Mouse (Mus musculus) CH12F3 (cell line): Measurements from ENCODE around the gene St6galnac3.

Source experiments
- in situ Hi-C: fragments of 300-500 bp; cut with MboI; formaldehyde crosslinking; loops from 2 replicates; pipeline ENCODE4 v1.14.3; 2020; ENCODE audit warnings: low sequenced_read_pairs

St6galnac3 gene

DNA sequence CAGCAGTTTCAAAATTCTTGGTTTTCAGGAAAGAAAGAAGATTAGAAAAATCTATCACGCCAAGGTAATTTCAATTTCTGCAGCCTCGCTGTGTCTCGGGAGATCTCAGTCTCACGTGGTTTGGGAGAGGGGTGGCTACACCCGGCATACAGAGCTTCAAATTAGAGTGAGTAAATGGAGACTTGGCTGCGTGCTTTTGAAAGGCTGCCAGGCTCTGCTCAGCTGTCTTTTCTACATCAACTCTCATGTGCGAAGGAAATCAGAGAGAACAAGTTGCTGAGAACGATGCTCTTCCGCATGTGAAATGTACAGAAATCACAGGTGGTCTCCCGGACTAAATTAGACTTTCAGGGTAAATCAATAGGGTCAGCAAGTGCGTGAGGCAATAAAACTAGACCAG is 242.9 kb downstream of the St6galnac3 start:
- in situ Hi-C loops, result no loop called here

DNA sequence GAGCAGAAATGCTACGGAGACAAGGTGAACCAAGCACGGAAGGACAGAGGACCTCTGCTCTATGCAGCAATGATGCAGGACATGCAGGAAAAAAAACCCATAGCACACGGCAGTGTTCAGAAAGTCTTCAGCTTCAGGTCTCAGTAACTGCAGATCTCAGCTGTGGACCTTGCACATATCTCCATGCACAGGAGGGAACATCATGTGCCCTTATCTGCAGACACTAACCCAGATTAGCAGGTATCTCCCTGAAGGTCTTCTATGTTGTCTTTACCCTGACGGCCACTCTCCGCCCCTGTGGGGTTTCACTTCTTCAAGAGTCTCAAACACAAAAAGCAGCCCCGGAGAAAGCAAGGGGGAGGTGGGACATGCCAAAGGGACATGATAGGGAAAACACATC is 244.0 kb downstream of the St6galnac3 start:
- in situ Hi-C loops, result no loop called here

DNA sequence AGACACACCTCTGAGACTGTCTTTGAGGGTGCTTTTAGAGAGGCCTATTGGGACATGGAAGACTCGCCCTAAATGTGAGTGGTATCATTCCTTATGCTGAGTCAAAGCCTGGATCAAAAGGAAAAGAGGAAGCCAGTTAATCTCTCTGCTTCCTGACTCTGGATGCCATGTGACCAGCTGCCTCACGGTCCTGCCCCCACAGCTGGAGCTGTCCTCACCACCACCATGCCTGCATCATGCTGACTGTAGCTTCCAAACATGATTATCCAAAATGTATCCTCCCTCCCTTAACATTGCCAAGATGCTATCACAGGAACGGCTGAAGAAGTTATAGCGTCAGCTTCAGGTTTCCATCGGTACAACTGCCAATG is 244.4 kb downstream of the St6galnac3 start:
- in situ Hi-C loops, result no loop called here

DNA sequence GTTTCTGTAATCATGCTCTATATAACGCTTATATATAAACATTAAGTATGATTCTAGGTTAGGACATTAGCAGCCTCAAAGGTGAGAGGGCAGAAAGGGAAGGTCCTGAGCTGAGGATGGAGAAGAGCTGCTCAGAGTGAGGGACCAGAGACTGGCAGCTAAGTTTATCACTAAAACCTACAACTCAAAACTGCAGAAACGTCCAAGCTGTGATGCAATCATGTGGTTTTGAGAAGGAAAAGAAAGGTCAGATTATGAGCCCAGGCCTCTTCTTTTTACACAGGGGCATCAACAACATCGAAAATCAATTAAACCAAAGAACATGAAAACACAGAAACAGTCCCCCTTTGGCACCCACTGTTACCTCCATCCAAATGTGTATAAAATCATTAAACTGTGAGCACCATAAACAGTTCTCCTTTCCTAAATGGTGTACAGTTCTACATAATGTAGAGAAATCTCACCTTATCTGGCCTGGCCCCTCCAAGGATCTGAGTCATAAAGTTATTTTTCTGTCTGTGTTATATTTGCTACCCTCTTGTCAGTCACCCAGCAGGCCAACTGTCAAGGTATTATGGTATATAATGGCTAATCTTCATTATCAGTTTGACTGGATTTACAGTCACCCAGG is 244.9 kb downstream of the St6galnac3 start:
- in situ Hi-C loops, result no loop called here

DNA sequence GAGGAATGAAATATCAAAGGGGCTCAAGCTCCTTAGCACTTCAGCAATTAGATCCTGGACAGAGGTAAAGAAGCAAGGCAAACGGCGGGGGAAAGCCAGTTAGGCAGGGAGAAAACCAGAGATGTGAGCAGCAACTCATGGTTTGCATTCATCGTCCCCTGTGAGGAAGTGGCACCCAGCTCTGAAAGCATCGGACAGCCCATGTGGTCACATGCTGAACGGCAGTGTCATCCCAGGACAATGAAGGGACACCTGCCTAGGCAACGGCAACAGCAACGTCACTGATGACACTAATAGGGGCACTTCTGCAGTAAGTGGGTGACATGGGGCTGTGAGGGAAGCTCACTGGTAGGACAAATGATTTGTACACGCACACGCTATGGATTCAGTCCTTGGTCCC is 249.1 kb downstream of the St6galnac3 start:
- in situ Hi-C loops, result no loop called here

DNA sequence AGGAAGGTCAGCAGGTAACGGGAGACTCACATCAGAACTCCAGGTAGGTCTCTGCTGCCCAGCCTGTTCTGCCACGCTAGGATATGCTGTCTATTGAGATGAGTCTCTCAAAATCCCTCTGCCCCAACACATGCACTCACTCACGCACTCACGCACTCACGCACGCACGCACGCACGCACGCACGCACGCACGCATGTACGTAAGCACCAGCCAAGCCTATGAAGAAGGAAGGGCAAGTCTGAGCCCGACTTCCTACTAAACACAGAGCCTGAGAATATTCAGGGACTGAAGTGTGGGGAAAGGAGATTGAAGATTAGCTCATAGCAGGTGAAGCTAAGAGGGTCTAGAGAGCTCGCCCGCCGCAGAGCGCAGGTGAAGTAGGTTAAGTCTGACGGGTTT is 249.5 kb downstream of the St6galnac3 start:
- in situ Hi-C loops, result no loop called here

DNA sequence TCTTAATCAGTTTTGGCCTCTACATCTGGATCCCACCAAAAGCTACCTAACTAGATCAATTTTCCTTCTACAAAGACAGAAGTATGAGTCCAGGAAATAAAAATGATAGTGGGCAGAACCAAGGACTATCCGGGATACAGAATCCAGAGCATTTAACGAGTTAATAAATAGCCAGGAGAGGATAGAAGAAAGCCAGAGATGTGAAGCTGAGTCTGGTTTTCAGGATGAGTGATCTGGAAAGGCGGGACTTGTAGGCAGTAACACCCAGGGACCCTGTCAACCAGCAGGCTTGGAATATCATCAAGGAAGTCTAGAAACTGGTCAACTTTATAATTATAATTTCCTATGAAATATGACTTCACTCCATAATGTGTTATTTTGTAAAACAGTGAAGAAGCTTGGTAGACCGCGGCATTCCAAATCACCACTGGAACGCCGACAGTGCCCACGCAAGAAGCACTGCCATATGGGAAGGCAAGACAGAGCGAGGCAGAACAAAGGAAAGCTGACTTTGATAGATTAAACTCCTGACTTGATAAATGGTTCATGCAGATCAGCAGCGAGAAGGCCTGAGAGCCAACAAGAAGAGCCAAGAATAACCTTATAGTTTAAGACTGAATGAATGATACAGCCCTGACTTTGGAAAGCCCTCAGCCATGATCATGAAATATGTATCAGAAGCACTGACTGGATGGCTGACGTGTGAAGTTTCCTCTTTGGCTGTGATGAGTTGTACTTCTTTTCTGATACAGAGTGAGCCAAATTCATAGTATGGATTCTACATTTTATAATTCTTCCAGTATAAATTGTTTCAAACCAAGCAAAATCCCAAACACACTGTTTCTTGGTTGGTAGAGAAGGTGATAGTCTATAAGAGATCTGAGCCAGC is 252.1 kb downstream of the St6galnac3 start:
- in situ Hi-C loops, result no loop called here

DNA sequence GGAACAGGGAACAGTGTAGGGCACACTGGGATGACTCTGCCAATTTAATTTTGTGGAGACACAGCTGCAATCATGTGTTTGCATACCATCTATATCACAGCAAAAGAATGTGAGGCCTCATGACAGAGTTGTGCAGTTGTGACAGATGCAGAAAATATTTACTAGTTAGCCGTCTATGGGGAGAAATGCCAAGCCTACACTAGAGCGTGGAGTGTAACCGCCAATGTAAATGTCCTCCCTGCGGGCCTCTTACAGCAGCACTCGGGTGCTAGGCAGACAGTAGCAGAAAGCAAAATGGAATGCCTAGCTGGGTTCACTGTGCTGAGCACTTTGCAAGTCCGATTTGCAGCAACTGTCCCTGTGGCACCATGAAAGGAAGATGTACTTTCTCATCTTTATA is 261.1 kb downstream of the St6galnac3 start:
- in situ Hi-C loops, result no loop called here

DNA sequence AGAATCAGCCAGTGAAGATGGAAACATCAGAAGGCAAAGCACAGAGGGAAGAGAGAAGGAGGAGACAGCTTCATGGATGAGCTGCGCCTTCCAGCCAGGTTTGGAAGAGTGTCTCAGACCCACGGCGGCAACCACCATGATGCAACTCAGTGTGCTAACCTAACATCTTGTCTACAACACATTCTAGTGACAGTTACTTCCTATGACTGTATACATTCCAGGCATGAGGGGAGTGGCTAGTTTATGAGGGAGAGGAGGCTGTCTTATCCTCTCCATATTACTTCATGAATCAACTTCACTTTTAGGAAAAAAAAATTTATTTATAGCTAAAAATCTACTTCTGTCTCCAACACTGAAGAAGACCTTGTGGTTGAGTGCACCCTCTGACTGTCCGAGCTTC is 264.8 kb downstream of the St6galnac3 start:
- in situ Hi-C loops, result no loop called here

DNA sequence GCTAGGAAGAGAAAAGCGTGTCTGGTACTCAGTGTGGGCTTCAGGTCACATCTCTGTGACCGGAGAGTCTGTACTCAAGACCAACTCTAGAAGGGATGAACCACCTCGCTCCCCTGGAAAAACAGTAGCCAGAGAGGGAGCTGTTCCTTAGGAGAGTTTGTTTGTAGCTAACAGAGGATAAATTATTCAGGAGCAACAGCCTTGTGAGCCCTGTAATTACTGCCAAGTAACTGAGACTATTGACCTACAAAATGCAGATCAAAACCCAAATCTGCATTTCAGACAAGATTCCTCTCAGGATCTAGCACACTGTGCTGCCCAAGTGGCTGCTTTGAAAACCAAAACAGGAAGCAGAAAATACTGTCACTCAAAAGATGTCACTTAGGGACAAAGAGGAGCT is 266.4 kb downstream of the St6galnac3 start:
- in situ Hi-C loops, result no loop called here

DNA sequence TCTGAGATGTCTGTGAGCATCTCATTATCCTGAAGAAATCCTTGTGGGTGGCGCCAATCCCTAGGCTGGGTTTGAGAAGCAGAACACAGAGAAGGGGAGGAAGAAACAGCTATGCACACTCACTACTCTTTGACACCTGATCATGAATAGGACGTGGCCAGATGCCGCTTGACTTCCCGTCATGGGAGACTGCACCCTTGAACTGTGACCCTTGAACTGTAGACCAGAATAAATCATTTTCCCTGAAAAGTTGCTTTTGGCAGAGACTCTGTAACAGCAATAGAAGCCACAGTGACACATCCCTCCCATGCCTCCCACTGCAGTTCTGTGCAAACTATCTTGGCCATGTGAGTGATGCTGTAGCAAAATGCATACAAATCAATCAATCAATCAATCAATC is 267.3 kb downstream of the St6galnac3 start:
- in situ Hi-C loops, result no loop called here

DNA sequence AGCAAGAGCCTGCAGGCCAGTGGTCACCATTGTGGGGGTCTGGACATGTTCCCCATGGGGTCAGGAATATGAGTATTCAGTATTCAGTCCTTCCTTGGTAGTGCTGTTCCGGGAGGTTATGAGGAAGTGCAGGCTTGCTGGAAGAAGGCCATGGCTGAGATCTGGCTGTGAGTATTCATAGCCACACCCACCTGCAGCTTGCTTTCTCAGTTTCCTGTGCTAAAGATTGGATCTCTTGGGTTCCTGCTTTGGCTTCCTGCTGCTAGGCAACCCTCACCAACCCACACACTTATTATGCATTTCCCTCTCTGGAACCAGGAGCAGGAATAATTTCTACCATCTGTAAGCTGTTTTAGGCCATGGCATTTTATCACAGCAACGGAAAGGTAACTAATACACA is 267.8 kb downstream of the St6galnac3 start:
- in situ Hi-C loops, result no loop called here

DNA sequence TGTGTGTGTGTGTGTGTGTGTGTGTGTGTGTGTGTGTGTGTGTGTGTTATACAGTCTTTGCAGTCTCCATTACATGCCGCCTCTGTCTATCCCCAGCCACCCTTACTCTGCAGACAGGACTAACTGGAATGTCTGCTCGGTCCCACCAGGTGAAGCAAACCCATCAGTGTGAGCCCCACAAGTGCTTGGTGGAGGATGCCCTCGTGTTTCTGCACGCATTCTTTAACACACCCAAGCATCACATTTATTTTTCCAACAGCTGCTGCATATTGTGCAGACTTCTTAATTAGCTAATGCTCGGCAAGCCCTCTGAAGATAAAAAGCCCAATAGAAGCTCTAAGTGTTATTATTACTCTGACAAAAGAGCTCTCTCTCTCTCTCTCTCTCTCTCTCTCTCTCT is 268.7 kb downstream of the St6galnac3 start:
- in situ Hi-C loops, result no loop called here

DNA sequence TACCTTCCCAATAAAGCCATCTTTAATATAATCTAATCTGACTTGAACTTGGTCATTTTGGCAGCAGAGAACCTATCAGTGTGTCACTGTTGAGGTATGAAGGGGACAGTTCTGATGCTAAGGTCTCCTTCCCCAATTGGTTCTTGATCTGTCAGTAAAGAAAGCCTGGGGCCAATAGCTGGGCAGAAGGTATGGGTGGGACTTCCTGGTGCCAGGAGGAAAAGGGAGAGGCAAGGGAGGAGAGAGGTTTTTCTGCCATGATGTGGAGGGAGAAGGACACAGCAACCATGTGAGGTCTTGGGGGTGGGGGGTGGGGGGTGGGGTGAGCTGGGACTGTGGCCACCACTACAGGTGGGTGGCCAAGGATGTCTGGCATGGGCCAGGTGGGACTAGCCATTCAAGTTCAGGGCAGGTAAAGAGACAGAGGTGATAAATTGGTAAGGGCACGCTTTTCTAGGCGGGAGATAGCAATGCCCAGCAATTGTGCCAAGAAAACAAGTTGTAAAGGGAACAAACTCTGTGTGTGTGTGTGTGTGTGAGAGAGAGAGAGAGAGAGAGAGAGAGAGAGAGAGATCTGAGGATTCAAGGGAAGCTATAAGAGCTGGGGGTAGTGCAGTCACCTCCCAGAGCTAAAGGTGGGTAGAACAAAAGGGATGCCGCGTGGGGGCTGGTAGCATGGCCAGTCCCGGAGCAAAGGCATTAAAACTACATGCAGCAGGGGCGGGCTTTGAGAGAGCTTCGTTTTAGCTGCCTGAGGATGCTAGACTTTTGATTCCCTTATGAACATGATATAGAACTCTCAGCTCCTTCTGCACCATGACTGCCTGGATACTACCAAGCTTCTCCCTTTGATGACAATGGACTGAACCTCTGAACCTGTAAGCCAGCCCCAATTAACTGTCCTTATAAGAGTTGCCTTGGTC is 271.6 kb downstream of the St6galnac3 start:
- in situ Hi-C loops, result no loop called here

DNA sequence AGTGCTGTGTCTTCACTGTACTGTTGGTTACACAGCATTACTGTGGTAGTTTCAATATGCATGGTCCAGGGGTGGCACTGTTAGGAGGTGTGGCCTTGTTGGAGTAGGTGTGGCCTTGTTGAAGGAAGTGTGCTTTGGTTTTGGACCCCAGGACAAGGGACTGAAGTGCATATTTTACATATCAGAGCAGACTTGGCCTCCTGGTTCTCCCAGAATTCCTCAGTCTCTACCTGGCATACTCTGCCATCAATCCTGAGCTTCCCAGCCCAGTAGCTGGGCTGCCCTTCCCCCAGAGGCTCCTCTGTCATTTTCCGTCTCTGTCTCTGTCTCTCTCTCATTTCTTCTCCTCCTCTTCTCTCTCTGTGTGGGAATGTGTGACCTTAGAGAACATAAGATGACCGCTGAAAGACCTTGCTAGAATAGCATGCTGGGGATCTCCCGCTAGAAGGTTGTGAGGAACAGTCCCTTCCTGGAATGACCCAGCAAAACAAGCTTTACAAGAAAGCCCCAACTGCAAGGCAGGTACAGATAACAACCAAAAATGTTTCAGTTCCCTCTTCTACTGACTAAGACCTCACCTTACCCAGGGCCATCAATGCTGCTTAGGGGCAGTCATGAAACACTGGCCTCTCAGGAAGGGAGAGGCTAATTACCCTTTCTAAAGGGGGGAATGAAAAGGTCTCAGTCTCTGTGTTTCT is 272.5 kb downstream of the St6galnac3 start:
- in situ Hi-C loops, result no loop called here

DNA sequence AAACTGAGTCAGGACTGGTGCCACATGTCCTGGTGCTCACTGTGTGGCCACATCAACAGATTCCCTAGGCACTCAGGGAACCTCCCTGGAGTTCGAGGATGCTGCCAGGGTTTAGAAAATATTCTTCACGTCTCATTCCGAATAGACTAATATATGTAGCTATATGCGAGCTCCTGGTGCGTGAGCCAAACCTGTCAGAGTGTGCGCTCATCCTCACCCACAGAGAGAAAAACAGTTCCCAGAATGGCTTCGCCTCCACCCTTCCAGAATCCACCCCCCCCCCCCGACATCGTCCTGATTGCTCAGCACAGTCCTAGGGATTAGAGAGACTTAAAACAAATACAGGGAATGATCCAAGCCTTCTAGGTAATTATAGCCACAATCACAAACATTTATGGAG is 283.6 kb downstream of the St6galnac3 start:
- in situ Hi-C loops, result no loop called here

DNA sequence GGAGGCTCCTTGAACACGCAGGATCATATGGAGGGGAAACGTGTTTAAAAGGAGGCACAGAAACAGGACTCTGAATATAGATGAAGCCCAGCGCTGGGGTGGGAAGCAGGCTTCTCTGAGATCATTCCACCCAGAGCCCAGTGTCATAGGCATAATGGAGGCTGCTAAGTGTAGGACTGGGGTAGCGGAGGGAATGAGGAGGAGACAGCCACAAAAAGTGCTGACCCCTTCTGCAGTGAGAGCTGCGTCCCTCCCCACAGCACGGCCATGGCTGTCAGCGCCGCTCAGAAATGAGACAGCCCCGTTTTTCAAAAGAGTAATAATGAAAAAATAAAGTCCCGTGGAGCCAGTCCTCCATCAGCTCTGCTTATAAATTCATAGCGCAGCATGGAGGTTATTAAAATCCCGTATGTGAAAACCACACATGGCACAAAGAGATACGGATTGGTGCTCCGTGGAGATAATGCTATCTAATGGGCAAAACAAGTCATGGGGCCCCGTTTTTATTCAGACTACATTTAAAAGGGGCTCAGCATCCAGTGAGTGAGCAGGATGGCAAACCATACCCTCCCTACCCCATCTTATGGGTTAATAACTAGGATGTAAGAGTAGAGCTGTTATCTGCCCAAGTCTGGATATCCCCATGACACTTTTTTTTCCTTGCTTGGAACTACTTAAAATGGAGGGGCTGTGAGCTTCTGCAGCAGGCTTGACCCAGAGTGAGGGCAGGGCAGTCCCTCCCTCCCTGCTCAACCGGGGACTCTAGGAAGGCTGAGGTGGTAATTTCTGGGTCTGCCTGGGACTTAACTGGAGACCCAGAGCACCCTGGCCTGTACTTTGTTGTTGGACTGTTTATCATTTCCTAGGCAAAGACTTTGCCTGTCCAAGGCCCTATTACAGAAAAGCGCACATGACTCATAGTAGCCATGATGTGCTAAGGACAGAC is 288.6 kb downstream of the St6galnac3 start:
- in situ Hi-C loops, result no loop called here

DNA sequence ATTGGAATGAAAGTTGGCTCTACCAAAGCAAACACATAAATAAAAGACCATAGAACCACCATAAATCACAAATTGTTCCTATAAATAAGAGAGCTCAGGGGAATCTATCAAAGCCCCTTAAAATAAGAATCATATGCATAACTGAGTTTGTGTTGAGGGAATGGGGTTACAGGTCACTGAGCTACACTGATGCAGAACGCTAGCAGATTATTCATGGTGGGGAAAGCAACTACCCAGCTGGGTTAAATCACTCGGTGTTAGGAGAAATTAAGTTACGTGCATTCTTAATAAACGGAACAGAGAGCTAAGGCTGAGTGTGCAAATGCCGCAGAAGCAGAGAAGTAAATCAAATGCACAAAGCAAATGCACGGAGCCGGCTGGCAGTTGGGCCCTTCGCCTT is 292.0 kb downstream of the St6galnac3 start:
- in situ Hi-C loops, result no loop called here

DNA sequence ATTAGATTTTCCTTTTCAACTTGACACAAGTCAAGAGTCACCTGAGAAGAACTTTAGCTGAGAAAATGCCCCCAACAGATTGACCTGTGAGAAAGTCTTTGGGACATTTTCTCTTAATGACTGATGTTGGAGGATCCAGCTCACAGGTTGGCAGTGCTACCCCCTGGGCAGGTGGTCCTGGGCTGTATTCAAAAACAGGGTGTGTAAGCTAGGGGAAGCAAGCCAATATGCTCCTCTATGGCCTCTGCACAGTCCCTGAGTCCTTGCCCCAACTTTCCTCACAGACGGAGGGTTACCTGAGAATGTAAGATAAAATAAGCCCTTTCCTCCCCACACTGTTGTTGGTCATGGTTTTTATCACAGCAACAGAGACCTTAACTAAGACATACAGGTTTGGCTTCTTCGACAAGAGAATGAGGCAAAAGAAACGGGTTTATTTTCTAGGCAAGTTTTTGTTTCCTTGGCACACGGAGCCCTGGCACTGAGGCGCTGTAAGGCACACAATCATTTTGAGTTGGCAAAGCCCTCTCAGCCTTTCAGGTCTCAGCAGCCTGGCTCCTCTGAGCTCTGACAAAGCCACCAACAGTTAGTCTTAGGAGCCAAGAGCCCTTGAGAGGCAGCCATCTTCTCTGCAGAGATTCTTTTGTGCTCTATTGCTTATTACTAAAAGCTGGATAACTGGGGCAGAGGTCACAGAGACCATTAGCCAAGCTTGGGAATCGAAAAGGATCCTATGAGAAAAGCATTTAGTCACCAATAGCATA is 292.7 kb downstream of the St6galnac3 start:
- in situ Hi-C loops, result no loop called here
